Mouse (Mus musculus) kidney, postnatal 36 days (tissue): ENCODE measurements around the gene Mpped2.
A peak's percentile ranks its signal among the peaks of the same experiment; 100 is the strongest.

Experiments used
- DNase-seq, 2 experiments: peaks; one replicate each; pipeline ENCODE4 v3.0.0; 2021 to 2022; ENCODE audit warnings: mixed read lengths in 2 of 2

The Mpped2 gene

DNA sequence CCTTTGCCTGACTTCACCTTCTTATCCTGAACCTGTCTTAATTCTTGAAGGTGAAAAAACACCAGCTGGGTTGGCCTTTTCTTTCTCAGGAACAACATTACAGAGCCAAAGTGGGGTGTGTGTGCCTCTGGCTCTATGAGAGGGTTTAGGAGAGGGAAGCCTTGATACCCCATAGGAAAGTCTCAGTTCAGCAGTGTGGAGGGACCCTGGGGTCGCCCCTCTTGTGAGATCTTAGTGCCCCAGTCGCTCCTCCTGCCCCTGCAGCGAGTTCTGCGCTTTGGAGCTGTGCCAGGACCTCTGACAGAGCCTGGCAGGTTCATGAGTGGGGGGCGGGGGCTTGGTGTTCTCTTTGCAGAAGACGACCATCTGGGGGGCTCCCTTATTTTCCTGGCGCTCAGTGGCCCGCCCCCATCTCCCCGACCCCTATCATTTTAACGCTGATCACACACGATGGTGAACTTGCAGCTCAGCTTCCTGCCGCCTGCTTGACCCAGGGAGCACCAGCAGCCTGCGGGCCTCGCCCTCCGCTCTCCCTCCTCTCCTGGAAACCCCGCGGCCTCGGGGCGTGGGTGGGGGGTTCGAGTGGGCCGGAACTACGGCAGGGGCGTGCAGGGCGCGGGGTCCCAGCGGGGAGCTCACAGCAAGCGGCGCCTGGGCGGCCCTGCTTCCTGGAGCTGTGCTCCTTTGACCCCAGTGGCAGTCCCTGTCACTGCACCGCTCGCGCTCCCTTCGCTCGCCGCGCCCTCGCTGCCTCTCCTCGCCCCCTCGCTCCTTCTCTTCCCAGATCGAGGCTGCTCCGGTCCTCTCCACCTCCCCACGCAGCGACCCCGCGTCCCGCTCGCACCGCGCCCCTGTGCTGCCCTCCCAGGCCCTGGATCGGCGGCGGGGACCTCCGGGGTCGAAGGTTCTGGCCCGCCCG lies at the start of gene Mpped2:
Gene Mpped2 (plus strand): TSS at position 487 of the 919 bp plus-strand sequence.
- peak; percentile 33 to 73 for DNase-seq

DNA sequence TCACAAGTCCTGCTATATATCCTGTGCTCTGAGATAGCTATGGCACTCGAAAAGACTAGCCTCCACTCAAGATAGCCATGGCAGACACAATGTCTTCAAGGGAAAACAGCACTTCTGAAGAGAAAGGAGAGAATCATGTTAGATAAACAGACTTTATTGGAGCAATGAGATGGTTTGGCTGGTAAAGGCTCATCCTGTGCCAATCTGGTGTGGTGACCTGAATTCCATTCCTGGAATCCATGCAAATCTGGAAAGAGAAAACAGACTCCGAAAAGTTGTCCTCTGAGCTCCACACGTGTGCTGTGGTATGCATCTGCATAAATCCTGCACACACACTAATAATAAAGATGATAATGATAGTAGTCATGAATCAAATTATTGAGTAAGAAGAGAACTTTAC lies 48.3 kb upstream of the Mpped2 start:
- DNase-seq: no peak

DNA sequence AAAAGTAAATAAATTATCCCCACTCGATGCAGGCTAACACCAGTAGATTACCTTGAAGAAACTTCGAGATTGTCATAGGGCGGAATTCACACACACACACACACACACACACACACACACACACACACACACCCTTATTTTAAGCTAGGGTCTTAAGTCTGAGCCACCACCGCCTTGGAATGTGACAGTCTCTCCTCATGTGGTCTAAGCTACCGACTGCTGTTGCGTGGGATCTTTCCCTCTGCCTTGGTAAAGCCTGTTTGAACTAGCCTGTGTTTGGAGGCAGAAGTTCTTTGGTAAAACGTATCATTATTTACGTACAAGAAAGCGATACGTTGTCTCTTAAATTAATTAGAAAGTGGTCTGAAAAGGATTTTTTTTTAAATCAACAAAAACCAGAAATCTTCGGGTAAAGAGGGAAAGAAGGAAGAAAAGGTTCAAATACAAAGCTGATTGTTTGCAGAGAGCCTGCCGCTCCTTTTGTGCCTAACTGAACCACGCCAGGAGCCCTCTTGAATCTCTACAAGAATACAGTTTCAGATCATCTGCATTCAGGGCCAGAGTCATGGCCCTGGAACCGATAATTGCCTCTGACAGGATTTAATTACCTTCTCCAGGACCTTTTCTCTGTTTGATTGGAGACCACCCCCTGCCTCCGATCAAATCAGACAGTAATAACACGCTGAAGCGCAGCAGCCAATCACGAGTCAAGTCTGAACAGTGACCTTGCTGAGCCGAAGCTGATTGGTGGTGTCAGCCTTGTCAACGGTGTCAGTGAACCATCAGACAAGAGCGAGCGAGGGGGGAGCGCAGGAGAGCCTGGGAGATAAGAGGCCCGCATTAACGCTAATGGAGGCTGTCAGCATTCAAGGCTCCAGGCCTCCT lies 43.1 kb upstream of the Mpped2 start:
- DNase-seq: peak; percentile 73 to 75

DNA sequence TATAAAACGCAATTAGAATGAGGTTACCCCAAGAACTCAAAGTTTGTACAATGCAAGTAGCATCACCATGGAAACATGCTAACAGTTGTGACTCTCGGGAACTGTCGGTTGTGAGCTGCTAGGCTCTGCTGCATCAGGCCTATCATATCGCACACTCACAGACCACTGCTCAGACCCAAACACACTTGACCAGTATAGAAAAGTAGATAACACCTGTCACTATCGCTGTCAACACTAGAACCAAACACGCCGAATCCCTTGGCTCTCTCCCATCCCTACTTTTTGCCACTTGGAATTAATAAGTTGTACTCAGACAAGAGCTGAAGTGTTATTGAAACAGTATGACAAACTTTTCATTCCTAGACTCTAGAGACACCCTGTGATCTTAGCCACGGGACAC lies 40.9 kb upstream of the Mpped2 start:
- DNase-seq: no peak

DNA sequence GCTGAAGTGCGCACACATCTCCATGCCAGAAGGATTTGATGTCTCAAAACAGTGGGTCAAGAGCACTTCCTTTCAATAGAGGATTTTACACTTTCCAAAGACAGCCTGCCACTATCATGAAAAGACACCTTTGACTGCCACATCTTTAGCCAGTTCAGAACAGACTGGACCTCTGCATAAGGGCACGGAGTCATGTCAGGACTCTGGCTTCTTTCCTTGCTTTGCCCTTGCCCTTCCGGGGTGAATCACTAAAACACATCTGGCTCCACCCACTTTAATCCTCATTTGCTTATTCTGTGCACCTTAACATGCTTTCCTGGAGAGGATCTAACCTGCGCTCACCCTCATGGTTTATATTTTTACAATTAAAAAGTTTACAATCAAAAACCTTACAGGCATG lies 40.3 kb upstream of the Mpped2 start:
- DNase-seq: no peak

DNA sequence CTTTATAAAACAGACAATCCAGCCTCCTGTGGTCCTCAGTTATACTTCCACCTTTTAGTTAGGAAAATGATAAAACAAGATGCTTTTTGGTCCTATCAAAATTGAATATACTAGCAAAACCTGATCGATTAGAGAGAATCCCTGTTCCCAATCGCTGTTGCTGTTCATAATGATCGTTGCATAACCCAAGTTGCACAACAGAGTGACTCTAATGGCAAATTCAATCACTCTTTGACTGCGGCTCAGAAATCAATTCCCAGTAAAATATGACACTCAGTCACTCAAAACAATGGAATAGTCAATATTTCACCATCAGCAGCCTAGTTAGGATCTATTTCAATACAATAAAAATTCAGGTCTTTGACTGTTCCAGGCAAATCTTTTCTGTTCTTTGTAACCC lies 39.8 kb upstream of the Mpped2 start:
- no peak for DNase-seq

DNA sequence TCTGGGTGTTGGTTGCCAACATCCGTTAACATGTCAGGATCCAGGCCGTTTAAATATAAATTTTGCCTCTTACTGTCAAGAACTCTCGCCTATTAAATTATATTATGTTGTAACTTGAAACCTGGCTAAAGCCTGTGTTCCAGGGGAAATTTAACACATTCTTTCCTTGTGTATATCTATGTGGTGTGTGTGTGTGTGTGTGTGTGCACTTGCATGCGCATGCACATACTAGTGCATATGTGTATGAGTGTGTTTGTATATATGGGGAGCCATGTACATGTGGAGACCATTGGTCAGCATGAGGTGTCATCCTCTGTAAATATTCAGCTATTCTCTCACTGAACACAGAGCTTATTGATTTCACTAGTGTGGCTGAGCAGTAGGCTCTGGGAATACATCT lies 37.8 kb upstream of the Mpped2 start:
- no peak for DNase-seq

DNA sequence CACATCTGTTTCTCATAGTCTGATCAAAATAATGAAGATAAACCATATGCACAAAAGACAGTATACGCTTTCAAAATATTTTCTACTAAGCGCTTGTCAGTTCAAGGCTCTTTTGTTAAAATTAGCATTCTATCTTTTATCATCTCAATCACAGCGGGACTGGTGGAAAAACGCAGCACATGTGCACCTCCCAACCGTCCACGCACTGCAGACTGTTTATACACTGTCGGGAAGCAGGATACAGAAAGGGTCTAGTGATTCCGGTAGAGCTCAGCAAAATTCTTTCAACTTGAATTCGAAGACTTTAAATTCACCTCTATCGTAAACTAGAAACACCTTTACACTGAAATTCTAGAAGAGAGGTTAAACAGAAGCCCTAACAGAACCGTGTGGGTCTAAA lies 27.8 kb upstream of the Mpped2 start:
- no peak for DNase-seq

DNA sequence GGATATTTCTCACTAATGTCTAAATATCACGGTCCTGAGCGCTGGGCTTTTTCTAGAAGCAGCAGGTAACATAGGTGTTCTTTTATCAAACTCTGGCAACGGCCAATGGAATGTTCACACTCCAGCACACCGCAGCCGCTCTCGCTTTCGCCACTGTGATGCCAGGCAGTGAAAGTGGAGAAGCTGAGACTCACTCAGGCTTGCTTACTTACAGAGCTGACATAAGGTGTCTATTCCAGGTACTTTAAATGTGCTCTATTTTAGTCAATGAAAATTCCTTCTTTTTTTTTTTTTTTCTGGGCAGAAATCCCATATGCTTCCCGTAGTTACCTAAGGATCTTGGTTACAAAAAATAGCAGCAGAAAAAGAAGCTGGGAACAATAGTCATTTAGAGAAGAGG lies 18.8 kb upstream of the Mpped2 start:
- DNase-seq: peak in 1 of 2 experiments; percentile 16

DNA sequence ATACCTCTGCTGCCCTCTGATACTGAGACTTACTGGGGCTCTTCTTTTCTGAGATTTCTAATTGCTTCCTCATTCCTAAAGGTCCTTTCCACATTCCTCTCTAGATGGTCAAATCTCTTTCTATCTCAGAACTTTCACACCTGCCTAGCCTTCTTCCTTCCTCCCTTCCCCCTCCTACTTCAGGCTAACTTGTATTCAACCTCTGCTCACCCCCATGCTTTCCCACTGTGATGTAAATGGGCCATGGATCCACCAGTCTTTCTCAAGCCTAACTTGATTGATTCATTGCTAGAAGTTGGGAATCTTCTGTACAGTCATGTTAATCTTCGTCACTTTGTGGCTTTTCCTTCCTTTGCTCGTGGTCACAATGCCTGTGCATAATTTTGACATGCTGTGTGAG lies 15.6 kb upstream of the Mpped2 start:
- DNase-seq: no peak

DNA sequence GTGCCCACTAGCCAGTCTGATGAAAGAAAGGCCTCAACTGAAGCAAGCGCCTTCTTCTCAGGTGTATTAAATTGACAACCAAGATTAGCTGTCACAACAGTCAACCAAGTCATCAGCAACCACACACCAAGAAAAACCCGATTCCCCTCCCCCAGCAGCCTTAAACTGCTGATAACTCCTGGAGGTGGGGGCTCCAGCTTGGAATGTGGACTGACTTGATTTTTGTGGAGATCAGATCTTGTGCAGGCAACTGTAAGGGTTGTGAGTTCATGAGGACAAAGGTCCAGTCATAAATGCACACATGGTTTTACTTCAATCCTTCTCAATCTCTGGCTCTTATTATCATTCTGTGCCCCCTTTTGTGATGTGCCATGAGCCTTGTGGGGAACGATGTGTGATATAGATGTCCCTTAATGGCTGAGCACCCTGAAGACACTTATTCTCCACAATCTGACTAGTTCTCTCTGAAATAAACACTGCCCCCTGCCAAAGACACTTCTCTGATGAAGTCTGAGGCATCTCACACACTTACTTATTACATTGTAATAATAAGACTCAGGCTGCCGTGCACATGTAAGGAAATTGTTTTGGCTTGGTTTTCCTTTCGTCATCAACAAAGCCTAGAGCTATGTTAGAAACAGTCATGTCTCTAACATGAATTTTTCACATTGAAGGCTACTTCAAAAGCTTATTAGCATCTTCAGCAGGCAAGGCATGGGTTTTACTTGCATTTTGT lies 13.2 kb upstream of the Mpped2 start:
- DNase-seq: no peak

DNA sequence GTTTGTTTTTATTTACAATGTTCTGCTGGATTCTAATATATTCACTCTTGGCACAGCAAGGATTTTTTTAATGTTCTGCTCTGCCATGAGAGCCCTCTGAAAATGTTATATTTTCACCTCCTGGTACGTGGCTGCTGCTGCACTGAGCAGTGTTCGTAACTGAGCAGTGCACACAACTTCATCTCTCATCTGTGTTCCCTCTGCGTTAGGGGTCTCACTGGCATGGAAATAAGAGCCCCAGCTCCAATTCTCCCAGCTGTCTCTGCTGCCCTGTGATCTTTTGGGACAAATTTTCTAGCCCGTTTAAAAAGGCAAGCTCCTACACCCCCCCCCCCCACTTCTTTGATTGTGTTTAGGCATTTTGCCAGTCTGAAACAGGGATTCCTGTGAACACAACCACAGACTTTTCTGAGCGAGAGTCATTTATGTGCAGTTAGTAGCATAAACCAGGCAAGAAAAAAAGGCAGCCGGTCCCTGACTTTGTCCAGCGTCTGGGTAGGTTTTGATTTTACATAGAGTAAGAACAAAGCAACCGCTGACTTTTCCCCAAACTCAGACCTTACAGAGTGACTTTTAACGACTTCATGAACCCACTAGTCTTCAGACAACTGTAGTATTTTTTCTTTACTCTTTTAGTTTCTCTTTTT lies 9.8 kb upstream of the Mpped2 start:
- no peak for DNase-seq

DNA sequence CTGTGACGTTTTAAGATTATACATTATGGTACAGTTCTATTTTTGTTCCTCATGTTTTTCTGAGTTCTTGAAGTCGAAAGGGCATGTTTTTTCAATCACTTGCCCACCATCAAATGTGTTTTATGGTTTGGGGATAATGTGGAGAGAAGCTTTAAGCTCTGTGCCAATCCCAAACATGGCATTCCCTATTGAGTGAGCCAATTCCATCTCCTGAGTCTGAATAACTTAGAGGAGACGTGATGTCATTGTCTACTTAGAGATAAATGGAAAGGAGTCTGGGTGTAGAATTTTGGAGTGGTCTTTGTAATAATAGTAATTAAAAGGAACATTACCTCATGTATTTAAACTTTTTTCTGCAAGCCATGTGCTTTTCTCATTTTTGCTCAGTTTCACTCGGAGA lies 9.2 kb upstream of the Mpped2 start:
- no peak for DNase-seq

DNA sequence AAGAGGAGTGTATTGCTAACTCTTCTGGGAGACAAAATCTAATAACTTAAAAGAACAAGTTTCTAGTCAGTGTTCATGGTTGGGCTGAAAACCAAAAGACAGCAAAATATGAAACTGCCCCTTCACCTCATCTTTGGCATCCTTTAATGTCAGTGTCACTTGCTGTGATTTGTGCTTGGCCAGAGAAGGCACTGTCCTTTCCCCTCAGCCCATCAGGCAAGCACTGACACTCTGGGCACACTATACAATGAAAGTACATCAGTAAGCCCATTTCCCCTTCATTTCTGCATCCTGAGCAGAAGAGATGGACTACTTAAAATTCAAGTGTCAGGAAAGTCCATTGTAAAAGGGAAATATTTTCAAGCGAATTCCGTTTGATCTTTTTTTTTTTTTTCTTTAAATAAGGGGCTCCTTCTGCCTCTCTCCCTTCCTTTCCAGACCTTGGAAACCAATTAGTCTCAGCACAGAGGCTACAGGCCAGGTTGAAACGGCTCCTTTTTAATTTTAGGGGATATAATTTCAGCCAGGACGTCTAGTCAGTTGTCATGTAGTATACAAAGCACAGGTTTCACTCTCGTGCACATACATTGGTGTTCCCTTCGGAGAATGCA lies 1.2 kb upstream of the Mpped2 start:
- no peak for DNase-seq

DNA sequence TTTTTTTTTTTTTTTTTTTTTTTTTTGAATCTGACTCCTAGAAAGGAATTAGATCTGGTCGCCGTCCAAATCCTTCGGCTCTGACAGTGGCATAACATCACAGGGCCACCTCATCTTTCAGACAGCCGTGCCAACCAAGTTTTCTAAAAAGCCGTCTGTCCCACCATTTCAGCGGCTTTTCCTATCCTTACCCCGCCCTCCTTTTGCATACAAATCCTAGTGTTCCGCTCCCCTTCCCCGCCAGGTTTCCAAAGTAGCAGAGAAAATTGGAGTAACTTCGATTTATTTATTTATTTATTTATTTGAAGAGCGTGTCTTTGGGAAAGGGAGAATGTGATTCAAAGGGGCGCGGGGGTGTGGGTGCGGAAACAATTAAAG lies 675 bp upstream of the Mpped2 start:
- no peak for DNase-seq

DNA sequence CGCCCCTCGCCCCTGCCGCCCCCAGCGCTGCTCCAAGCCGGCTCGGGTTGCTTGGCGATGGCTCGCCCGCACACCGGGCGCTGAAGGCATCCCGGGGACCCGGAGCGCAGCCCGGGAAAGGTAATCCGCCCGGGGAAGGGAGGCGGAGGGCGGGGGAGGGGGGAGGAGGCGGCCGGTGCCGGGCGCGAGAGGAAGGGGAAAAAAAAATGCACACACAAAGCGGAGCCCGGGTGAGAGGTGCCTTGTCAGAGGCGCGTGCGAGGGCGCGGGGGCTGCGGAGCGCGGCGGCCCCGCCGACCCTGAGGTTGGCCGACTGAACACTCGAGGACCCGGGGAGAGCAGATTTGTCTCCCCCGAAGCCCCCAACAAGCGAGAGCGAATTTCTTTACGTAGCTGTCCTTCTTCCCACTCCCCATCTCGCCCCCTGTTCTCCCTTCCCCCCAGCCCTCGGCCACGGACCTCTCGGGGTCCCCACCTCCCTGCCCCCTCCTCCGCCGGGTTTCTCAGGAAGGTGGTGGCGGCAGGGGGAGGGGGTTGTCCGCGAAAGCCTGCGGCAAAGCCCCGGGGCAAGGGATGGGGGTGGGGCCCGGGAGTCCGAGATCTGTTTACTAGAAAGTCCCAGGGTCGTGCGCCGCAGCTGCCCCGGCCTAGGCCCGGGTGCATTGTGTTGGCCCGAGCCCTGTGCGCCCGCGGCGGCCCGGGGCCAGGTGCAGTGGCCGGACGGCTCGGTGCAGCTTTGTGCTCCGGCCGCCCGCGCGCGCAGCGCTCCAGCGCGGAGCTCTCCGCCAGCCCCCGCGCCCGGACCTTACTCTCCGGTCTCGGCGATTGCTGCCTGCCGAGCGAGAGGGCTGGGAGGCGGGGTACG lies 865 bp downstream of the Mpped2 start:
- peak; percentile 42 to 78 for DNase-seq

DNA sequence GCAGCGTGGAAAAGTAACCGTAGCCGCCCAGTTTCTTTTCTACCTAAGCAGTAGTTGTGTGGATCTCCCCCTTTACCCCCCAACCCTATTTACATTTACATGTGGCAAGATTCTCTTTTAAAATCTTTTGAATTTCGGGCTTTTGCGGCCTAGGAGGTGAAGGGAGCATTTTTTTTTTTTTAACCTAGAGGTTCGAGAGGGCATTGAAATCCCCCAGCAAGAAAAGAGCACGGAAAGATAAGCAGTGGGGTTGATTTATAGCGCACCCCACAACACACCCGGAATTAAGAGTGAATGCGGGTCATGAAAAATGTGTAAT lies 1.5 kb downstream of the Mpped2 start:
- no peak for DNase-seq

DNA sequence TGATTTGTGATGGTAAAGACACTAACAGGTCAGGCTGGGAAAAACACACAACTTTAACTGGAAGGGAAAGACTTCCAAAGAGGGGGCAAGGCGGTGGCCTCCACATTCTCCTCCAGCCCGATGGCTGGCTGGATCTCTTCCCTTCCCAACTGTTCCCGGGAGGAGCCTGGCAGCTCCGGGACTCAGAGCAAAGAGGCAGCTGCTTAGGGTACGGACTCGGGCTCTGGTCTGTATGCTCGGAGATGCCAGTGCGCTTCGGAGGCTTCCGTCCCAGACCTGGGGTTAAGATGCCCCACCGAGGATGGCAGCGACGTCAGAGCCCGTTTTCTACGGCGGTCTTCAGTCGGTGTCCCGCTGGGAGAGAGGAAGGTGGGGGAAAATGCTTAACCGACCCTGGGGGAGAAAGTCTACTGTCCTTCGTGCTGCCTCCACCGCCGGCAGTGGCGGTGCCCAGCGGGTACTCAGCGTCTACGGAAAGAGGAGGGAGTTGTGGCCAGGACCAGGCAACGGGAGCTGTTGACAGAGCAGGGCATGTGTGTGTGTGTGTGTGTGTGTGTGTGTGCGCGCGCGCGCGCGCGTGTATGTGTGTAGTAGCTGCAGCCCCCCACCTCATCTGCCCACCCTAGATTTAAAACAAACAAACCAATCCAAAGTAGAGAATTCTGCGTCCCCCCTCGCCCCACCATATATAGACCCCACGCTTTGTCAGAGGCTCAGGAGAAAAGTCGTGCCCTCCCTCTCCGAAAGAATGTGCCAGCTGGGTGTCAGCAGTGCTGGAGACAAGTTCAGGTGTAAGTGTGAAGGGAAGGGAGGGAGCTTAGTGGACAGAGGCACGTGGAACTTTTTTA lies 2.0 kb downstream of the Mpped2 start:
- peak; percentile 25 to 57 for DNase-seq

DNA sequence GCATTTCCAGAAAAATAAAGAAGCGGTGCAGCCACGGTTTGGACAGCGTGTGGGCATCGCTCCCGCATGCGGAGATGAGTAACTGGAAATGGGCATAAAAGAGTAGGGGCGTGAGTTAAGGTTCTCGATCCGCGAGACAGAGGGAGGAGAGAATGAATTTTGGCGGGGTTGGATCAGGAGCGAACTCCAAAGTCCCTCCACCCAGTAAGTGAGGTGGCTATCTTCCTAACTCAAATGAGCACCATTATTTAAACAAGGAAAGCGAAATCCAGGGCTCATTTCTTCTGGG lies 2.6 kb downstream of the Mpped2 start:
- peak in 1 of 2 experiments; percentile 20 for DNase-seq

DNA sequence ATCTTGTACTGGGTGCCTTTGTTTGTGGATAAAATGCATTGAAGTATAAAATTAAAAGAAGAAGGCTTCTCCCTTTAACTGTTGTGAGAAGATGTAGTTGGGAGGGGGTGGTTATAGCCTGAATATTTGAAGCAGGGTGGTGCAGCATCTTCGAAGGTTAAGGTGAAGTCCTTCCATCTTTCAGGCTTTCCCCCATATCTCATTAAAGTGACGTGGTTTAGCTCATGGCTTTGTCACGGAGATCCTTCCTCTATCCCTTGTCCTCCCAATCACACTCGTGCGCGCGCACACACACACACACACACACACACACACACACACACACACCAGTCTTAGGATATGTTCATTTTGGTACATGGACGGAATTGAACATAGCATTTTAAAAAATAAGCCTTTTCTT lies 3.3 kb downstream of the Mpped2 start:
- no peak for DNase-seq

DNA sequence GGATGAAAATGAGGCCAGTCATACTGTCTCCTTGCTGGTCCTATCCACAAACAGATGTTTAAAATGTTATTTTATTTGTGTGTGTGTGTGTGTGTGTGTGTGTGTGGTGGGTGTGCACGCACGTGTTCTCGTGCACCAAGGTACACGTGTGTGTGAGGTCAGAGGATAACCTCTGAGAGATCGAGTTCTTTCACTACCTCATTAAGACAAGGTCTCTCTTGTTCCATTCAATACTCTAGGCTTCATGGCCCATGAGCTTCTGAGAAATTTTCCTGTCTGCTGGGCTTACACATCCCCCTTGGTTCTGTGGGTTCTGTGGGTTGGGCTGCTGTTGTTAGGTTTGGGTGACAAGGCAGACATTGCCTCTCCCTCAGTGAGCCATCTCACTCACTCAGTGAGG lies 12.6 kb downstream of the Mpped2 start:
- no peak for DNase-seq
